Mouse (Mus musculus): Measurements from ENCODE around the gene Nlgn2. TPM values are rescaled to one million over a fixed set of nuclear protein-coding genes. Genes with fewer than 3 reads are reported as not detected.
"Not testable (repeated sequence)": the region's sequence is repeated elsewhere in the genome, so short reads cannot be mapped to it uniquely, and the experiment has no call there.

Nlgn2 gene
- polyA plus RNA-seq, 1 experiment from 2014 or later, result 16.6 TPM

GRCm38 (mm10) chr11:69878399-69878798, 40.8 kb upstream of the Nlgn2 start:
- WGBS, result 88% methylated on average over 3 of the region's 3 CpGs
- H3K27me3 ChIP-seq, result peaks cover 39% of the 10 kb centered on the region
- H3K36me3 ChIP-seq (ENCODE audit: poor library complexity, severe bottlenecking), result no peaks in the 10 kb centered on the region
- H3K9ac ChIP-seq, result no peak overlapping the region
- H3K4me3 ChIP-seq, result no peak overlapping the region
- H3K9me3 ChIP-seq (replicated peaks), result no peaks in the 10 kb centered on the region
- no peak overlapping the region for H3K4me2 ChIP-seq
- ATAC-seq, result no peak
- H3K27ac ChIP-seq, result no peak overlapping the region
- H3K4me1 ChIP-seq, result peaks cover 26% of the 10 kb centered on the region

GRCm38 (mm10) chr11:69877878-69878277, 40.3 kb upstream of the Nlgn2 start, which contains the start of gene Tmem95:
Tmem95 (minus strand) TSS chr11:69878018.
- Histone ChIP-seq H3K4me3 (peak within 1 kb of the TSS; percentile 17), H3K27me3 (peaks cover 39% of the 10 kb centered on the region)
- 87% methylated on average over 11 of the region's 11 CpGs for WGBS

GRCm38 (mm10) chr11:69876867-69877266, 39.3 kb upstream of the Nlgn2 start:
- H3K36me3 ChIP-seq (ENCODE audit: poor library complexity, severe bottlenecking), result no peaks in the 10 kb centered on the region
- peaks cover 29% of the 10 kb centered on the region for H3K27me3 ChIP-seq
- WGBS, result 2% methylated on average over 12 of the region's 12 CpGs
- H3K27ac ChIP-seq, result no peak overlapping the region; the same call in 1 of the 2 replicates
- peak overlapping the region; percentile 17 for H3K4me3 ChIP-seq
- 0 out of 2 replicates have a peak overlapping the region, but pooled peaks have one; percentile 37 for H3K9ac ChIP-seq
- peak overlapping the region; percentile 48 for H3K4me2 ChIP-seq
- H3K4me1 ChIP-seq, result peaks cover 26% of the 10 kb centered on the region
- peak; percentile 52; the same call in 1 of the 2 replicates for ATAC-seq
- no peaks in the 10 kb centered on the region for H3K9me3 ChIP-seq (replicated peaks)

More at GRCm38 (mm10) chr11:69877878-69878277, 40.3 kb upstream of the Nlgn2 start, which contains the start of gene Tmem95:
- H3K9ac ChIP-seq, result 0 out of 2 replicates have a peak within 1 kb of the TSS, but pooled peaks have one; percentile 37
- ATAC-seq, result no peak
- H3K4me1 ChIP-seq, result peaks cover 26% of the 10 kb centered on the region
- H3K27ac ChIP-seq, result no peak within 1 kb of the TSS; the same call in 1 of the 2 replicates
- H3K36me3 ChIP-seq (ENCODE audit: poor library complexity, severe bottlenecking), result no peaks in the 10 kb centered on the region
- no peaks in the 10 kb centered on the region for H3K9me3 ChIP-seq (replicated peaks)
- peak within 1 kb of the TSS; percentile 48 for H3K4me2 ChIP-seq

GRCm38 (mm10) chr11:69876186-69876585, 38.6 kb upstream of the Nlgn2 start:
- H3K4me3 ChIP-seq, result no peak overlapping the region
- H3K9ac ChIP-seq, result no peak overlapping the region
- H3K36me3 ChIP-seq (ENCODE audit: poor library complexity, severe bottlenecking), result no peaks in the 10 kb centered on the region
- no peaks in the 10 kb centered on the region for H3K9me3 ChIP-seq (replicated peaks)
- no peak overlapping the region for H3K27ac ChIP-seq
- no peak overlapping the region for H3K4me2 ChIP-seq
- WGBS, result 74% methylated on average over 7 of the region's 7 CpGs
- H3K27me3 ChIP-seq, result peaks cover 22% of the 10 kb centered on the region
- peaks cover 19% of the 10 kb centered on the region for H3K4me1 ChIP-seq
- no peak for ATAC-seq

- Histone ChIP-seq H3K9me3 (replicated peaks) (no peaks in the 10 kb centered on the region), H3K4me3 (no peak overlapping the region), H3K27ac (no peak overlapping the region), H3K9ac (no peak overlapping the region), H3K36me3 (ENCODE audit: poor library complexity, severe bottlenecking) (no peaks in the 10 kb centered on the region), H3K4me1 (peaks cover 6% of the 10 kb centered on the region; the same call in 1 of the 2 replicates), H3K4me2 (no peak overlapping the region), H3K27me3 (no peaks in the 10 kb centered on the region)
- WGBS, result 80% methylated on average over 4 of the region's 4 CpGs
- no peak for ATAC-seq
Measured at GRCm38 (mm10) chr11:69872451-69872850, 34.9 kb upstream of the Nlgn2 start.

- 92% methylated on average over 7 of the region's 7 CpGs for WGBS
- H3K4me3 ChIP-seq, result no peak overlapping the region; the same call in 1 of the 2 replicates
- H3K27ac ChIP-seq, result no peak overlapping the region
- no peaks in the 10 kb centered on the region for H3K36me3 ChIP-seq (ENCODE audit: poor library complexity, severe bottlenecking)
- H3K4me2 ChIP-seq, result no peak overlapping the region
- no peaks in the 10 kb centered on the region for H3K4me1 ChIP-seq
- H3K9me3 ChIP-seq (replicated peaks), result no peaks in the 10 kb centered on the region
- no peak overlapping the region for H3K9ac ChIP-seq
- no peak for ATAC-seq
- no peaks in the 10 kb centered on the region for H3K27me3 ChIP-seq
Measured at GRCm38 (mm10) chr11:69871822-69872221, 34.2 kb upstream of the Nlgn2 start.

- H3K9me3 ChIP-seq (replicated peaks), result no peaks in the 10 kb centered on the region
- no peaks in the 10 kb centered on the region for H3K4me1 ChIP-seq
- no peak overlapping the region for H3K4me3 ChIP-seq
- H3K27ac ChIP-seq, result no peak overlapping the region
- H3K27me3 ChIP-seq, result no peaks in the 10 kb centered on the region
- no peak for ATAC-seq
- H3K36me3 ChIP-seq (ENCODE audit: poor library complexity, severe bottlenecking), result no peaks in the 10 kb centered on the region
- H3K9ac ChIP-seq, result no peak overlapping the region
- no peak overlapping the region for H3K4me2 ChIP-seq
- 95% methylated on average over 2 of the region's 2 CpGs for WGBS
Measured at GRCm38 (mm10) chr11:69870289-69871069, 32.9 kb upstream of the Nlgn2 start.

GRCm38 (mm10) chr11:69867335-69867734, 29.8 kb upstream of the Nlgn2 start:
- no peak for ATAC-seq
- Histone ChIP-seq H3K9me3 (replicated peaks) (no peaks in the 10 kb centered on the region), H3K4me2 (no peak overlapping the region), H3K36me3 (ENCODE audit: poor library complexity, severe bottlenecking) (no peaks in the 10 kb centered on the region), H3K27me3 (no peaks in the 10 kb centered on the region), H3K9ac (no peak overlapping the region), H3K4me1 (no peaks in the 10 kb centered on the region), H3K4me3 (no peak overlapping the region), H3K27ac (no peak overlapping the region)
- 71% methylated on average over 9 of the region's 9 CpGs for WGBS

GRCm38 (mm10) chr11:69865561-69865960, 28.0 kb upstream of the Nlgn2 start:
- no peak overlapping the region for H3K27ac ChIP-seq
- no peaks in the 10 kb centered on the region for H3K27me3 ChIP-seq
- H3K9ac ChIP-seq, result no peak overlapping the region
- no peaks in the 10 kb centered on the region for H3K4me1 ChIP-seq
- no peaks in the 10 kb centered on the region for H3K36me3 ChIP-seq (ENCODE audit: poor library complexity, severe bottlenecking)
- ATAC-seq, result no peak
- 84% methylated on average over 9 of the region's 9 CpGs for WGBS
- no peak overlapping the region for H3K4me2 ChIP-seq
- no peak overlapping the region for H3K4me3 ChIP-seq
- no peaks in the 10 kb centered on the region for H3K9me3 ChIP-seq (replicated peaks)

- H3K9ac ChIP-seq, result no peak overlapping the region
- peaks cover 8% of the 10 kb centered on the region for H3K27me3 ChIP-seq
- WGBS, result 58% methylated on average over 8 of the region's 8 CpGs
- no peaks in the 10 kb centered on the region for H3K36me3 ChIP-seq (ENCODE audit: poor library complexity, severe bottlenecking)
- no peak for ATAC-seq
- H3K4me2 ChIP-seq, result no peak overlapping the region
- no peaks in the 10 kb centered on the region for H3K9me3 ChIP-seq (replicated peaks)
- no peaks in the 10 kb centered on the region for H3K4me1 ChIP-seq
- no peak overlapping the region for H3K4me3 ChIP-seq
- no peak overlapping the region for H3K27ac ChIP-seq
Measured at GRCm38 (mm10) chr11:69864138-69864860, 26.7 kb upstream of the Nlgn2 start.

- H3K4me3 ChIP-seq; ATAC-seq; H3K27ac ChIP-seq; H3K4me2 ChIP-seq; H3K4me1 ChIP-seq; H3K9ac ChIP-seq; H3K9me3 ChIP-seq (replicated peaks); H3K36me3 ChIP-seq (ENCODE audit: poor library complexity, severe bottlenecking): not testable (repeated sequence)
- WGBS, result 87% methylated on average over 3 of the region's 3 CpGs
- peaks cover 13% of the 10 kb centered on the region for H3K27me3 ChIP-seq
Measured at GRCm38 (mm10) chr11:69863729-69864128, 26.1 kb upstream of the Nlgn2 start.

Data from forebrain, embryonic 13.5 days (tissue).